Mouse (Mus musculus) embryonic facial prominence, embryonic 10.5 days (tissue): Measurements from ENCODE around the gene Pah. TPM values are rescaled to one million over a fixed set of nuclear protein-coding genes. Genes with fewer than 3 reads are reported as not detected.

Experiments used
- DNase-seq: peaks from one replicate; pipeline ENCODE4 v3.0.0-alpha.2; 2017; ENCODE audit warnings: low spot score
- H3K27ac ChIP-seq: fragments of 300-500 bp; sonication (generic); replicated peaks from 2 replicates; pipeline ENCODE4 v1.5.1; 2016; ENCODE audit warnings: mild to moderate bottlenecking
- H3K27me3 ChIP-seq: fragments of 300-500 bp; sonication (generic); replicated peaks from 2 replicates; pipeline ENCODE4 v1.6.1; 2016; ENCODE audit warnings: low read depth, mild to moderate bottlenecking; ENCODE audit not compliant: poor library complexity, severe bottlenecking
- H3K36me3 ChIP-seq: fragments of 300-500 bp; sonication (generic); replicated peaks from 2 replicates; pipeline ENCODE4 v1.6.1; 2016; ENCODE audit warnings: mild to moderate bottlenecking, moderate library complexity
- H3K4me1 ChIP-seq: fragments of 300-500 bp; sonication (generic); 2 replicates; pipeline ENCODE4 v1.6.1; 2016
- H3K4me3 ChIP-seq: fragments of 300-500 bp; sonication (generic); 2 replicates; pipeline ENCODE4 v1.5.1; 2016; ENCODE audit warnings: mild to moderate bottlenecking, moderate library complexity
- H3K9me3 ChIP-seq: fragments of 300-500 bp; sonication (generic); 2 replicates; pipeline ENCODE4 v1.6.1; 2016; ENCODE audit warnings: mild to moderate bottlenecking
- whole genome bisulfite sequencing: fragments of 180-500 bp; shearing (Covaris S2); methylation state at CpG from one replicate; pipeline ENCODE4 v1.1.7; 2016; 5-methylcytosine and 5-hydroxymethylcytosine counted together
- polyA plus RNA-seq: library from polyadenylated mRNA; unstranded; fragments of >200 nt; fragmentation: Nextera tagmentation; extraction: Ambion mirVana; gene quantifications from 2 replicates; pipeline ENCODE4 v1.2.1, GENCODE M21; 2016

Gene Pah
- polyA plus RNA-seq, 1 experiment from 2014 or later = not detected

- no peak for DNase-seq
- peaks cover 6% of the 10 kb centered on the region for H3K4me1 ChIP-seq
- no peaks in the 10 kb centered on the region for H3K36me3 ChIP-seq
- H3K9me3 ChIP-seq = no peaks in the 10 kb centered on the region
- no peaks in the 10 kb centered on the region for H3K27me3 ChIP-seq
- H3K4me3 ChIP-seq = no peak overlapping the region
- 69% methylated on average over 9 of the region's 9 CpGs for WGBS
- no peak overlapping the region for H3K27ac ChIP-seq
These were observed 75.6 kb downstream of the Pah start for GRCm38 (mm10) chr10:87597075-87597677.

GRCm38 (mm10) chr10:87602151-87602550, 80.6 kb downstream of the Pah start:
- 61% methylated on average over 1 of the region's 1 CpGs for WGBS
- Histone ChIP-seq H3K36me3 (no peaks in the 10 kb centered on the region), H3K27me3 (no peaks in the 10 kb centered on the region), H3K4me1 (no peaks in the 10 kb centered on the region), H3K4me3 (no peak overlapping the region), H3K27ac (no peak overlapping the region), H3K9me3 (no peaks in the 10 kb centered on the region)
- no peak for DNase-seq

- Histone ChIP-seq H3K4me3 (no peak overlapping the region), H3K9me3 (no peaks in the 10 kb centered on the region), H3K27me3 (no peaks in the 10 kb centered on the region), H3K36me3 (no peaks in the 10 kb centered on the region), H3K4me1 (no peaks in the 10 kb centered on the region), H3K27ac (no peak overlapping the region)
- 75% methylated on average over 1 of the region's 1 CpGs for WGBS
- DNase-seq = no peak
These were observed 103.6 kb downstream of the Pah start for GRCm38 (mm10) chr10:87625196-87625595.

Other genes starting within 250 kb of the Pah start
- 4.8 and 5.7 TPM in 2 replicates for gene Ascl1, start 28.1 kb upstream of the Pah start, polyA plus RNA-seq